Mouse (Mus musculus): ENCODE measurements around the gene A930017K11Rik. TPM values are rescaled to one million over a fixed set of nuclear protein-coding genes. Genes with fewer than 3 reads are reported as not detected.

Gene A930017K11Rik
- polyA plus RNA-seq, 1 experiment = not detected

- Histone ChIP-seq H3K4me1 (peaks cover 46% of the 10 kb centered on the region), H3K4me3 (replicated peaks) (peak overlapping the region; percentile 26), H3K36me3 (replicated peaks; ENCODE audit: low read length) (peaks cover 74% of the 10 kb centered on the region)
Observed at GRCm38 (mm10) chr17:25959630-25960467, 7.5 kb upstream of the A930017K11Rik start.

GRCm38 (mm10) chr17:25958771-25959494, 6.6 kb upstream of the A930017K11Rik start:
- TF ChIP-seq GATA1 (IDR thresholded peaks at IDR 0.05; ENCODE audit: borderline replicate concordance, low read length) (no peak), FLI1 (IDR thresholded peaks at IDR 0.05; ENCODE audit: low read length) (no peak)
- no peak overlapping the region for H3K4me3 ChIP-seq (replicated peaks)
- peaks cover 43% of the 10 kb centered on the region for H3K4me1 ChIP-seq
- no peaks in the 10 kb centered on the region for H3K9me3 ChIP-seq
- peaks cover 65% of the 10 kb centered on the region for H3K36me3 ChIP-seq (replicated peaks; ENCODE audit: low read length)
- H3K27me3 ChIP-seq (replicated peaks) = peaks cover 19% of the 10 kb centered on the region

More at GRCm38 (mm10) chr17:25959630-25960467, 7.5 kb upstream of the A930017K11Rik start:
- Histone ChIP-seq H3K27me3 (replicated peaks) (peaks cover 14% of the 10 kb centered on the region), H3K9me3 (no peaks in the 10 kb centered on the region)
- TF ChIP-seq GATA1 (IDR thresholded peaks at IDR 0.05; ENCODE audit: borderline replicate concordance, low read length) = no peak
- TF ChIP-seq FLI1 (IDR thresholded peaks at IDR 0.05; ENCODE audit: low read length) = no peak

GRCm38 (mm10) chr17:25957586-25958051, 5.3 kb upstream of the A930017K11Rik start:
- Histone ChIP-seq H3K27me3 (replicated peaks) (peaks cover 31% of the 10 kb centered on the region), H3K9me3 (no peaks in the 10 kb centered on the region), H3K4me3 (replicated peaks) (no peak overlapping the region), H3K4me1 (peaks cover 29% of the 10 kb centered on the region), H3K36me3 (replicated peaks; ENCODE audit: low read length) (peaks cover 52% of the 10 kb centered on the region)
- TF ChIP-seq FLI1 (IDR thresholded peaks at IDR 0.05; ENCODE audit: low read length) (no peak), GATA1 (IDR thresholded peaks at IDR 0.05; ENCODE audit: borderline replicate concordance, low read length) (no peak)

GRCm38 (mm10) chr17:25956631-25957030, 4.3 kb upstream of the A930017K11Rik start:
- Histone ChIP-seq H3K4me3 (replicated peaks) (no peak overlapping the region), H3K27me3 (replicated peaks) (peaks cover 41% of the 10 kb centered on the region), H3K4me1 (peaks cover 29% of the 10 kb centered on the region), H3K36me3 (replicated peaks; ENCODE audit: low read length) (peaks cover 42% of the 10 kb centered on the region), H3K9me3 (no peaks in the 10 kb centered on the region)
- TF ChIP-seq GATA1 (IDR thresholded peaks at IDR 0.05; ENCODE audit: borderline replicate concordance, low read length) = no peak
- no peak for TF ChIP-seq FLI1 (IDR thresholded peaks at IDR 0.05; ENCODE audit: low read length)

- Histone ChIP-seq H3K4me3 (replicated peaks) (no peak overlapping the region), H3K9me3 (no peaks in the 10 kb centered on the region), H3K27me3 (replicated peaks) (peaks cover 45% of the 10 kb centered on the region), H3K4me1 (peaks cover 29% of the 10 kb centered on the region), H3K36me3 (replicated peaks; ENCODE audit: low read length) (peaks cover 38% of the 10 kb centered on the region)
- TF ChIP-seq FLI1 (IDR thresholded peaks at IDR 0.05; ENCODE audit: low read length) (no peak), GATA1 (IDR thresholded peaks at IDR 0.05; ENCODE audit: borderline replicate concordance, low read length) (no peak)
Observed at GRCm38 (mm10) chr17:25956201-25956600, 3.8 kb upstream of the A930017K11Rik start.

GRCm38 (mm10) chr17:25955736-25956135, 3.4 kb upstream of the A930017K11Rik start:
- Histone ChIP-seq H3K36me3 (replicated peaks; ENCODE audit: low read length) (peaks cover 36% of the 10 kb centered on the region), H3K27me3 (replicated peaks) (peaks cover 50% of the 10 kb centered on the region), H3K9me3 (no peaks in the 10 kb centered on the region), H3K4me1 (peaks cover 28% of the 10 kb centered on the region), H3K4me3 (replicated peaks) (no peak overlapping the region)
- TF ChIP-seq GATA1 (IDR thresholded peaks at IDR 0.05; ENCODE audit: borderline replicate concordance, low read length) = no peak
- TF ChIP-seq FLI1 (IDR thresholded peaks at IDR 0.05; ENCODE audit: low read length) = no peak

- Histone ChIP-seq H3K36me3 (replicated peaks; ENCODE audit: low read length) (peaks cover 25% of the 10 kb centered on the region), H3K9me3 (no peaks in the 10 kb centered on the region), H3K4me3 (replicated peaks) (no peak overlapping the region), H3K27me3 (replicated peaks) (peaks cover 61% of the 10 kb centered on the region), H3K4me1 (peaks cover 19% of the 10 kb centered on the region)
- TF ChIP-seq FLI1 (IDR thresholded peaks at IDR 0.05; ENCODE audit: low read length) (no peak), GATA1 (IDR thresholded peaks at IDR 0.05; ENCODE audit: borderline replicate concordance, low read length) (no peak)
Observed at GRCm38 (mm10) chr17:25954671-25955070, 2.3 kb upstream of the A930017K11Rik start.

GRCm38 (mm10) chr17:25953161-25953560, 796 bp upstream of the A930017K11Rik start:
- TF ChIP-seq GATA1 (IDR thresholded peaks at IDR 0.05; ENCODE audit: borderline replicate concordance, low read length) = no peak
- no peak for TF ChIP-seq FLI1 (IDR thresholded peaks at IDR 0.05; ENCODE audit: low read length)
- Histone ChIP-seq H3K27me3 (replicated peaks) (peaks cover 69% of the 10 kb centered on the region), H3K4me1 (peaks cover 15% of the 10 kb centered on the region), H3K4me3 (replicated peaks) (no peak overlapping the region), H3K9me3 (no peaks in the 10 kb centered on the region), H3K36me3 (replicated peaks; ENCODE audit: low read length) (peaks cover 10% of the 10 kb centered on the region)

GRCm38 (mm10) chr17:25951225-25951802, 1.1 kb downstream of the A930017K11Rik start:
- H3K4me1 ChIP-seq = peaks cover 15% of the 10 kb centered on the region
- no peaks in the 10 kb centered on the region for H3K36me3 ChIP-seq (replicated peaks; ENCODE audit: low read length)
- peak overlapping the region; percentile 81 for H3K4me3 ChIP-seq (replicated peaks)
- no peak for TF ChIP-seq FLI1 (IDR thresholded peaks at IDR 0.05; ENCODE audit: low read length)
- no peak for TF ChIP-seq GATA1 (IDR thresholded peaks at IDR 0.05; ENCODE audit: borderline replicate concordance, low read length)
- no peaks in the 10 kb centered on the region for H3K9me3 ChIP-seq
- peaks cover 78% of the 10 kb centered on the region for H3K27me3 ChIP-seq (replicated peaks)

All from megakaryocyte, embryonic 14.5 days (primary cell).